Mouse (Mus musculus): ENCODE measurements around the gene Glipr2.

DNA sequence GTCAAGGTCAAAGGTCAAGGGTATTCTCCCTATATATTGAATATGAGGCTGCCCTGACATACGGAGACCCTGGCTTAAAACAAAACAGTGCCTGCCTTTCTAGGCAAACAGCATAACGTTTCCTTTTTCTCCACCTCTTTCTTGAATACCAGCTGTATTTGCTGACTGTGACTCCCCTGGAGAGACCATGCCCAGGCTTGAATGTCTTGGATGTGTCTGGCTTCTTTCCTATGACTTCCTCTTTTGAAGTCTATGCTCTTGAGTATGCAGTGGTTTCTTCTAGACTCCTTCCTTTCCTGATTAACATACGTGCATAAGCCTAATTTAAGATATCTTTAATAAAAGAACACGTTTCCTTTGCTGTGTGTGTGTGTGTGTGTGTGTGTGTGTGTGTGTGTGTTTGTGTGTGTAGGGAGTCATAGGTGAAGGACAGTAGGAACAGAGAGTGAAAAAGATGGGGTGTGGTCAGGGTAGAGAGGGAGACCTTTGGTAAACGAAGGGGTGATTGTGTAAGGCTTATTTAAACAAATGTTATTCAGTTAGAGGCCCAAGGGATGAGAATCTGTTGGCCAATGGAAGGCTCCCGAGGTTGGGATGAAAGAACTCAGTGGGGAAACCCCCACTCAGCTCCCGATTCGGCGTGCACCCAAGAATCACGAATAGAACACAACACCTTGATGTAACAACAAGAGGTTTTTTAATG, 17.9 kb downstream of the Glipr2 start:
- TF ChIP-seq MAFK (IDR thresholded peaks at IDR 0.05; ENCODE audit: insufficient read depth, low read depth, low read length), result 0 out of 2 replicates have a peak, but pooled peaks have one; percentile 44
- TF ChIP-seq CHD2 (IDR thresholded peaks at IDR 0.05; ENCODE audit: low read depth, low read length), result no peak
- no peak for TF ChIP-seq HCFC1 (IDR thresholded peaks at IDR 0.05; ENCODE audit: borderline replicate concordance, insufficient read depth, low read length)
- no peak for TF ChIP-seq ZC3H11A (IDR thresholded peaks at IDR 0.05; ENCODE audit: borderline replicate concordance, low read depth, low read length)
- no peak for TF ChIP-seq ZNF384 (IDR thresholded peaks at IDR 0.05; ENCODE audit: low read depth, low read length)

Measured in ES-E14 (cell line).